Mouse (Mus musculus): ENCODE results near the gene Als2cr12.
"Not testable (repeated sequence)": the region's sequence is repeated elsewhere in the genome, so short reads cannot be mapped to it uniquely, and the experiment has no call there.

Gene Als2cr12

GRCm38 (mm10) chr1:58613786-58614185 is 82.0 kb downstream of the Als2cr12 start:
- DNase-seq (ENCODE audit: low spot score): peak; percentile 31

DNA sequence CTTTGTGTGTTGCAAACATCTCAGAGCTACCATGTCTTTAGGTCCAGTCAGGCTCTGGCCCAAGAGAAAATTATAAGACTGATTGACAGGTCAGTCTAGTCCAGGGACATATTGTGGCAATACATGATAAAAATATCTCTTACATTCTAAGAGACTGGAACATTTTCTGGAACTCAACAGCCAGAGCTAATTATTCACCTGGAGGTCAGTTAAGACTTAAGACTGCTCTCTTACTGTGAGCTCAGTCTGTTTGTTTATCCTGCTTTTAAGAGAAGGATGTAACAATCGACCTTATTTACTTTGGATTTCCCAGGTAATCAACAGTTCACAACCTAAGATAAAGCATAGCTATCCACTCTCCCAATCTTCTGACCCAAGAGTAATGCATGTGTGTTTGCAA is 85.2 kb downstream of the Als2cr12 start:
- DNase-seq (ENCODE audit: low spot score): no peak

GRCm38 (mm10) chr1:58610166-58610565 is 85.6 kb downstream of the Als2cr12 start:
- no peak for DNase-seq (ENCODE audit: low spot score)

DNA sequence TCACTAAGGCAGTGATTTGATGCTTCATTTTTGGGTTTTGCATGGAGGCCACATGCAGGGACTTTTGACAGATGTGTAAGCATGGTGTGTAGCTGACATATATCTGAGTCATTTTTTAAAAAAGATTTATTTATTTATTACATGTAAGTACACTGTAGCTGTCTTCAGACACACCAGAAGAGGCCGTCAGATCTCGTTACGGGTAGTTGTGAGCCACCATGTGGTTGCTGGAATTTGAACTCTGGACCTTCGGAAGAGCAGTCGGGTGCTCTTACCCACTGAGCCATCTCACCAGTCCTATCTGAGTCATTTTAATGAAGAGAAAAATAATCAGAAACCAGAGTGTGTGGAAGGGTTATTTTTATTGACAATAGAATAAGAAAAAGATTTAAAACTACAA is 86.2 kb downstream of the Als2cr12 start:
- DNase-seq (ENCODE audit: low spot score): not testable (repeated sequence)

- DNase-seq (ENCODE audit: low spot score): no peak
These were observed 92.1 kb downstream of the Als2cr12 start for GRCm38 (mm10) chr1:58603738-58604137.

DNA sequence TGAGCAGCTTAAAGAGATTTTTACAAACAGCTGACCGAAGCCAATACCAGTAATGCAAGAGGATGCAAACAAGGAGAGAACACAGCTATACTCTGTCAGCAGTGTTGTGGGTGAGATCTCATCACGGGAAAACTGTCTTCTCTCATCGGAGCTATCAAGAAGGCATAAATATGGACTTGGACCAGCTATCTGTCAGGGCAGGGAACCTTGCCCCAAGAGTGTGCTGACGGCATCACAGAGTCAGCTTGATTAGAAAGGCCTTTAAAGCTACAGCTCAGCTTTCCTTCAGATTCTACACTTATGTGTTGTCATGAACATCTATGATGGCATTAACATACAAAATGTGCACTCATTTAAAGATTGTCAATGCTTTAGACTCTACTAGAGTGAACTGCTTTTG is 93.1 kb downstream of the Als2cr12 start:
- no peak for DNase-seq (ENCODE audit: low spot score)

Data from testis, postnatal 14 days (tissue).